Mouse (Mus musculus) stomach, postnatal 0 days (tissue): ENCODE data around the gene Polr3gl.

Source experiments
- CTCF ChIP-seq: IDR thresholded peaks from 2 replicates; pipeline ENCODE4 v1.5.1; 2016; ENCODE audit warnings: antibody characterized with exemption, low read depth, mild to moderate bottlenecking, moderate library complexity
- EP300 ChIP-seq: optimal IDR thresholded peaks from 2 replicates; pipeline ENCODE3; 2016; ENCODE audit warnings: antibody characterized with exemption

DNA sequence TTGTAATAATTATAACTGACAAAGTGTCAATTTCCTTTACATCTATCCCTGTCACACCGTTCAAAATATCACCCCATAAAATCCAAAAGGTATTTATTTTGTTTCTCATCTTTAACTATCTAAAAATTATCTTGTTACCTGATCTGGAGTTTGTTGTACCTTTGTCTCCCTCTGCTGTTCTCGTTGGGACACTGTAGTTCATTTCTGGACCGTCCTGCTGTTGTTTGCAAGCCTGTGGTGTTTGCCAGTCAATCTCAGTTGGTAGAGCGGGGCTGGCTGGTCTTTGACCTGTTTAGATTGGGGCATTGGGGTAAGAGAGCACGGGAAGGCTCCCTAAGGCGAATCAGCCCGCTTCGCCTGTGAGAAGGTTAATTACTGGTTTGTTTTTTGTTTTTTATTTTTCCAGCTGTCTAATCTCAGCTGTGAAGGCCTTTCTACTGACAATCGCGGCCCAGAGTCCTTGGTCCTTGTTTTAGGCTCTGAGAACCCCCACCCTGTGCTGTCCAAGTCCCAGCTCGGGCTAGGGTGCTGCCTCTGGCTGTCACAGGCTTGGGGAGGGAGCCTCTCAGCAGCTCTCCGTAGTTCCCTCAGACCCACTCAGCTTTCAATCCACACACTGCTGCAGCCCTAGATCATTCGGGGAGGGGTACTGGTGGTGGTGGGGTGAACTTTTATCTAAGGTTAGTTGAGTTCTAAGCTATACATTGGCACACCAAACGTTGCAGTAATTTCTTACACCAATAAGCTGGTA, 52.5 kb downstream of the Polr3gl start:
- peak; percentile 68 for TF ChIP-seq CTCF
- no peak for TF ChIP-seq EP300
